Mouse (Mus musculus) heart, postnatal 10 days (tissue): ENCODE measurements around the gene Gm45808. TPM values are rescaled to one million over a fixed set of nuclear protein-coding genes. Genes with fewer than 3 reads are reported as not detected.
"Not testable (repeated sequence)": the region's sequence is repeated elsewhere in the genome, so short reads cannot be mapped to it uniquely, and the experiment has no call there.

Experiments used
- DNase-seq, 2 experiments: peaks; one replicate each; pipeline ENCODE4 v3.0.0; 2021
- intact Hi-C: fragments of 180-260 bp; cut with DNase I; formaldehyde crosslinking; loops from one replicate; pipeline ENCODE4 v1.15.1; 2025
- total RNA-seq, 2 experiments: library from RNA; stranded (reverse); gene quantifications; 2 replicates each; pipeline ENCODE4 v1.2.3; 2021

Gm45808 gene
- total RNA-seq, 2 experiments from 2014 or later, result 2.2 to 2.5 TPM

GRCm38 (mm10) chr7:45509912-45510787 is 23.5 kb upstream of the Gm45808 start, which contains the start of gene Nucb1:
Gene Nucb1, minus strand, starts transcription at chr7:45510406.
- intact Hi-C loops, result no loop called here
- peak; percentile 95 for DNase-seq

GRCm38 (mm10) chr7:45509181-45509882 is 22.7 kb upstream of the Gm45808 start:
- DNase-seq, result no peak
- intact Hi-C loops, result no loop called here

DNA sequence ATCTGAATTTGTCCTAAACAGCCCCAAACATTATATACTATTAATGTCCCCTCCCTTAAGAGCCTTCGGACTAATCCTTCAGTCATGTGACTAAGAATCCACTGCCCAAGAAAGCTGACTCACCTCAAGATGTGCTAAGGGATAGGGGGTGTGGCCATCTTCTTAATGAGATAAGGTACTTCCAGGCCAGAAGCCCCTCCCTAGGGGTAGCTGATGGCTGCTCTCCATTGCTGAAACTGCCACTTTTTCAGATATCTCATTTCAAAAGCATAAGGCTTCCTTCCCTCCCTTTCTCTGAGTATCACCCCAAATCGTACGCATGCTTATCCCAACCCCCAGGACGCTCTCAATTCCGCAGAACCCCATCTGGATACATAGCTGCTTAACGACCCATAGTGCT is 21.9 kb upstream of the Gm45808 start:
- intact Hi-C loops, result no loop called here
- no peak for DNase-seq

DNA sequence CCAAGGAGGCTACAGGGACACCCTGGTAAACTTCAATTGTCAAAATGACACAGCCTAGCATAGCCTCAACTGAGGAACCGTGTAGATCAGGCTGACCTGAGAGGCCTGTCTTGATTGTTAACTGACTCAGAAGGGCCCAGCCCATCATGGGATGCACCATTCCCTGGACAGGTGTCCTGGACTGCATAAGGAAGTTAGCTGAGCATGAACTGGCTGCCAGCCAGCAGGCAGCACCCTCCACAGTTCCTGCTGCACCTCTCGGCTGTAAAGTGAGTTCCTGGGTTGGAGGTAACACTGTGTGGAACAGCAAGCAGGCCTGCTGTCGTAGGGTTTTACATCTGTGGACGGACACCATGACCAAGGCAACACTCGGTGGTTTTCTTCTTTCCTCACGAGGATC is 21.0 kb upstream of the Gm45808 start:
- DNase-seq, result no peak
- intact Hi-C loops, result no loop called here

GRCm38 (mm10) chr7:45498427-45498826 is 11.8 kb upstream of the Gm45808 start:
- intact Hi-C loops, result no loop called here
- DNase-seq, result no peak

DNA sequence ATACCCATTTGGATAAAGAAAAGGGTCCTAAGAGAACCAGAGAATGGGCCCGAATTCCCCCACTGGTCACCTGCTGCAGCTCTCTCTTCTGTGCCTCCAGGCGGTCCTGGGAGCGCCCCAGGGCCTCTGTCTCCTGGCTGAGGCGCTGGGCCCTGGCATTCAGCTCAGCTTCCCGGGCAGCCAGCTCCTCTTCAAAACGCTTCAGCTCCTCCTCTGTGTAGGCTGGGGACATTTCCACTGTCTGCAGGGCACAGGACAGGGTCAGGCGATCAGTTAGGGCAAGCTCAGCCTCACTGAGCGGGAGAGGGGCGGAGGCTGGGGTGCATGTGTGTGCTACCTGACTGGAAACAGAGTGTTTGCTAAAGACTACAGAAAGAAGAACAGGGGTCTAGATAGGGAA is 7.9 kb upstream of the Gm45808 start:
- DNase-seq, result peak in 1 of 2 experiments; percentile 35
- intact Hi-C loops, result no loop called here

- DNase-seq, result peak; percentile 61 to 67
- intact Hi-C loops, result no loop called here
Observed at GRCm38 (mm10) chr7:45492951-45493350, 6.3 kb upstream of the Gm45808 start.

GRCm38 (mm10) chr7:45492225-45492844 is 5.7 kb upstream of the Gm45808 start:
- intact Hi-C loops, result no loop called here
- DNase-seq, result no peak

GRCm38 (mm10) chr7:45491264-45491663 is 4.7 kb upstream of the Gm45808 start:
- no peak for DNase-seq
- intact Hi-C loops, result no loop called here

GRCm38 (mm10) chr7:45490822-45491221 is 4.2 kb upstream of the Gm45808 start:
- intact Hi-C loops, result no loop called here
- no peak for DNase-seq

DNA sequence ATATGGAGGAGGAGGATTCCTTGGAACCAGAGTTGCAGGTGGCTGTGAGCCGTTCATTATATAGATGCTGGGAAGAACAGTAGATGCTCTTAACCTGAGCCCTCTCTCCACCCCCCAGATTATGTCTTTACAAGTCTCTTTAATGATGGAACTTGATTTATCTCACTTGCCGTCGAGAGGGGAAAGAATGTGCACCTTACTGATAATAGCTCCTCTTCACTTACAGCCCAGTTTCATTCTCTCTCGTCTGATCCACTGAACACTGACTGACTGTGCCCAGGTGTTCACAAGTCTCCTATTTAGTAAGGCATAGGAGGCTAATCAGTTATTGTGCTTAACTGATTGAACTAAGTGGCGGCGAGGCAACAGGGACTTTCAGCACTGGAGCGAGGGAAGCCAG is 3.0 kb upstream of the Gm45808 start:
- DNase-seq, result no peak
- intact Hi-C loops, result no loop called here

- intact Hi-C loops, result no loop called here
- DNase-seq, result peak; percentile 63 to 69
Observed at GRCm38 (mm10) chr7:45488293-45489204, 1.9 kb upstream of the Gm45808 start, which contains the start of gene Dhdh. Gene Dhdh, minus strand, starts transcription at chr7:45488805.

- no peak for DNase-seq
- intact Hi-C loops, result no loop called here
Observed at GRCm38 (mm10) chr7:45487861-45488292, 1.3 kb upstream of the Gm45808 start.

- intact Hi-C loops, result no loop called here
- DNase-seq, result no peak
Observed at GRCm38 (mm10) chr7:45486158-45486557, 453 bp downstream of the Gm45808 start.

DNA sequence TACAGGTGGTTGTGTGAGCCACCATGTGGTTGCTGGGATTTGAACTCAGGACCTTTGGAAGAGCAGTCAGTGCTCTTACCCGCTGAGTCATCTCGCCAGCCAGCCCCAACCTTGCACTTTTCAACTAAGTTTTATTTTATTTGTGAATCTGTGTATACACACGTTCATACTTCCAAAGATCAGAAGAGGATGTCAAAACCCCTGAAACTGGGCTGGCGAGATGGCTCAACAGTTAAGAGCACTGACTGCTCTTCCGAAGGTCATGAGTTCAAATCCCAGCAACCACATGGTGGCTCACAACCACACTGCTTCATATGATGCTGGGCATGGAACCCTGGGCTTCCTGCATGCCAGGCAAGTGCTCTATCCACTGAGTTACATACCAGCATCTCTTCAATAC is 1.6 kb downstream of the Gm45808 start:
- DNase-seq, intact Hi-C loops: not testable (repeated sequence)

DNA sequence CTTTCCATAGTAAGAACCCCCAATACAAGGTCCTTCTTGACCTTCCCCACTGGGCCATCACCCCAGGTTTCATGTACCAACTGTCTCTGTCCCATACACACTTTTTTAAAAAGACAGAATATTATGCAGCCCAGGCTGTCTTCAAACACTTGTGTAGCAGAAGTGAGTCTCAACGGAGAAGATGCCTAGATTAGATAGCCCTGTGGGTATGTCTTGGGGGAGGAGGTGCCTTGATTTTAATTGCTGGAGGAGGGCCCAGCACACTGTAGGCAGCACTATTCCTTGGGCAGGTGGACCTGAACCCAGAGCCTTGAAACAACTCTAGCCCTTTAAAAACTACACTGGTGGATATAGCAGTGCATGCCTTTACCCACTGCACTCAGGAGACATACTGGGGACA is 4.4 kb downstream of the Gm45808 start:
- intact Hi-C loops, result no loop called here
- no peak for DNase-seq

GRCm38 (mm10) chr7:45481374-45481927 is 5.2 kb downstream of the Gm45808 start, which contains the start of gene Tulp2:
Gene Tulp2, plus strand, starts transcription at chr7:45481877.
- peak; percentile 66 to 77 for DNase-seq
- intact Hi-C loops, result no loop called here

- intact Hi-C loops, DNase-seq: not testable (repeated sequence)
Observed at GRCm38 (mm10) chr7:45480310-45480709, 6.3 kb downstream of the Gm45808 start.

DNA sequence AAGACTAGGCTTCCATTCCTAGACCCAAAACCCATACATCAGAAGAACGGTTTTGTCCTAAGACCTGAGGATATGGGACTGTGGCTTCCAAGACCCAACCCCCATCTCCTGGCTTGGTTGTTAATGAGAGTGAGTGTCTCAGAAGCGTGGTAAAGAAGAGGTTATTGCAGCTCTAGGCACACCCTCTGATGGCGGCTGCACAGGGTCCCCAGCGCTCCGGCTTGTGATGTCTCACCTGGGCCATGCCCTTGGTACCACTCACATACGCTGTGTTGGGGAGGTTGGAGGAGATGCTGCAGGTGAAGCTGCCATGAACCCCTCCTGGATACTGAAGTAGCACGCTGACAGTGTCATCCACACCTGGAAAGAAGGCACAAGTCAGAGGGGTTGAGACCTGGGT is 7.8 kb downstream of the Gm45808 start:
- no peak for DNase-seq
- intact Hi-C loops, result no loop called here

DNA sequence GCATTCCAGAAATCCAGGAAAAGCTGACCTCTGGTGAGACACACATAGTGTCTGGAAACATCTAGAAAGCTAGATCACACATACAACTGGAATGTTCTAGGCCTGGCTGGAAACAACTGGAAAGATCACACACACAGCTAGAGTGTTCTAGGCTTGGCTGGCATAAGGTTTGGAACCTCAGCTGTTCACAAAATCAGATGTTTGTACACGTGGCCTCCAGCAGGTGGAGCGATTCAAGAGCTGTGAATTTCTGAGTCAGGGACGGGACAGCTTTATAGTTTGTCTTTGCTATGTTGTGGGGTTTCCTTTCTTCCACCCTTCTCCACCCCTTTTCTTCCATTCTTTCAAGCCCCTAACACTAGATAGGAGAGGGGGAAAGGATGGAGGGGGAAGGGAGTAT is 9.6 kb downstream of the Gm45808 start:
- DNase-seq, result peak; percentile 76 to 82
- intact Hi-C loops, result loop anchor here (2.0 kb wide), 2 partner anchors 46 to 84 kb away; no protein-coding TSS in a partner anchor
